Mouse (Mus musculus) spleen, postnatal 10 days (tissue): ENCODE results near the gene Slc1a1.

Experiments used
- DNase-seq, 2 experiments: peaks; one replicate each; pipeline ENCODE4 v3.0.0; 2021 to 2022; ENCODE audit warnings: low spot score in 2 of 2

Gene Slc1a1

GRCm38 (mm10) chr19:28916492-28916891, 81.6 kb downstream of the Slc1a1 start:
- DNase-seq: no peak

DNA sequence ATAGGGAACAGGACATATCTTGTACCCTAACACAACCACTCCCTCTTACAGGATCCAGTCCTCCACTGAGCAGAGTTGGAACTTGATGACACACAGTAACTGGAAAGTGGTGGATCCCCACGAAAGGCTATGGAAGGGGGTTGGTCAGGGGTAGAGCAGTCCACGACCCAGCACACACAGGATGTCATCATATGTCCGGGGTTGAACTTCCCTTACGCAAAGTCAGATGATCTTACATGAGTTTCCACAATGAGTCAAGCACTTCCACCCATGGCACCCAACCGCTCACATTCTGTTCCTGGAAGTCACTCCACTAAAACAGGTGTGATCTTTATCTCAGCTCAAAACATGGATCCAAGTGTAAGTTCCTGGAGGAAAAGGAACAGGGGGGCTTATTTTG, 83.0 kb downstream of the Slc1a1 start:
- DNase-seq: no peak

- DNase-seq: no peak
These were observed 91.5 kb downstream of the Slc1a1 start for GRCm38 (mm10) chr19:28926366-28926765.

DNA sequence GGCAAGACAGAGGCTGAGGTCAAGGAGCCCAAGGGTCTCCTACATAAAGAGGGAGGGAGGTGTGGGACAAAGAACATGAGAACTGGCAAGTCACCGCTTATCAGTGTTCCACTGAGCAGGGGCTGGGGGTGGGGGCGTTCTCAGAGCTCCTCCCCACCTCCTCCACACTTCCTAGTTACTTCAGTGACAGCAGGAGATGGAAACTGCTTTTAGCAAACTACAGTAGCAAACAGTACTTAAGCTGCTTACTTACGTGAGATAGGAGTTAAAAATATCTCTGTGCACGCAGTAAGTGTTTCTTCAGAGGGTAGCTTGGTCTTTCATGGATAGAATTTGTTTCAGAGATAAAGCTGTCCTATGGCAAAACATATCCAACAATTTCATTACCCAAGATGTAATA, 92.5 kb downstream of the Slc1a1 start:
- DNase-seq: no peak

DNA sequence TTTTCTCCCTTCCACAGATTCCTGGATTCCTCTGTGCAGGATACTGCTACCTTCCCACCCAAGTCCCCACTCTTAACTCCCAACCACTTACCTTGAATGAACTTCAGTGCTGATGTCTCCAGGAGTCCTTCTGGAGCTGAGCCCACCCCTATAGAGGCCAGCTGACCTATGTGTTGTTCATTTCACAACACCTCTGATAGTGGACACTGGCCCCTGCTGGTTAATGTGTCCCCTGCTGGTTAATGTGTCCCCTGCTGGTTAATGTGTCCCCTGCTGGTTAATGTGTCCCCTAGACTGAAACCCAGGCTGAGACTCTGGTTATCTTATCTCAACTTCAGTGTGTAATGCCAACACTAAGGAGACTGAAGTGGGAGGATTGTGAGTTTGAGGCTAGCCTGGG, 94.2 kb downstream of the Slc1a1 start:
- DNase-seq: no peak

- DNase-seq: no peak
These were observed 100.0 kb downstream of the Slc1a1 start for GRCm38 (mm10) chr19:28934897-28935296.

DNA sequence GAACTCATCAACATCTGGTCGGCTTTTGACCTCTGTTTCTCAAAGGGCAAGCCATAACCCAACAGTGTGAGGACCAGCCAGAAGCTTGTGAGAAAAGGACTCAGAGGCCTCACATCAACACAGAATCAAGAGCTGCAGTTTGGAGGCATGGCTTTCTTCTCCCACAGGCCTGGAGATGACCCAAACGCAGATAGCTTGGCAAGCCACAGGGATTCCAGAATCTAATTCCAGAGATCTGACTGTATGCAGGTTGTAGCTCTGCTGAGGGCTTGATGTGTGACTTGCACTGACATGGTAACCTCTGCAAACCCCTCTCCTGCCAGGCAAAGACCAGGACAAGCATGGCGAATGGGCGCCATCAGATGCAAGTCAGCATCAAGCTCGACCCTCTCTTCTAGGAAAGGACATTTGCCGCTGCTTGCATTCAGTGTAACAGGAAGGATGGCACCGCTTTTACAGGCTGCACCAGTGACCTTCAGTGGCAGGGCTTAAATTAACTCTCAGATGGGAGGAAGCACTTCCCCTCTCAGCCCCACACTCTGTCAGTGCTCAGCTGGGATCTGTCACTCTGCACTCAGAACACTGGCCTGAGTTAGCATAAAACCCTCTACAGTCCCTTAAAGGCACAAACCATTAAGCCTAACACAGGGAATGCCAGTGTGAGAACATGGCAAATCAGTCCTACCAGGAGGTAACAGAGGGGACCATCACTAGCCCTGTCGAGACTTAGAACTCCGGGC, 105.5 kb downstream of the Slc1a1 start:
- no peak for DNase-seq

GRCm38 (mm10) chr19:28941271-28941670, 106.4 kb downstream of the Slc1a1 start:
- no peak for DNase-seq

DNA sequence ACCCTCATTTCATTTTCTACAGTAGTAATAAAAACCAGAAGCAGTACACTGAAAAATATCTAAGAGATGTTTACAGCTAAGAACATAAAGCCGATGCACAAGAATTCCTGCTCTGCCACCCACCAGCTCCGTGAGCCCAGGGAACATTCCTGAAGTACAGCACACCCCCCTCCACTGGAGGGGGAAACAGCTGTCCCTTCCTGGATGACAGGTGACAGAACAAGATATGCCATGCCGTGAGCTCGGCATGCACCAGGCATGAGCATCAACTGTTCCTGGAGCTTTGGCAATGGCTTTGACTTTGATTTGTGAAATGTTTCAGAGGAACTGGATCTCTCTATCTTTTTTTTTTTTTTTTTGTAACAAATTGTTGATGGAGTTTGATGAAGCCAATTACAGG, 111.9 kb downstream of the Slc1a1 start:
- DNase-seq: no peak

- DNase-seq: no peak
These were observed 112.5 kb downstream of the Slc1a1 start for GRCm38 (mm10) chr19:28947311-28947710.

GRCm38 (mm10) chr19:28951251-28951650, 116.4 kb downstream of the Slc1a1 start:
- DNase-seq: no peak

GRCm38 (mm10) chr19:28963113-28963512, 128.3 kb downstream of the Slc1a1 start:
- no peak for DNase-seq

- no peak for DNase-seq
These were observed 128.6 kb downstream of the Slc1a1 start for GRCm38 (mm10) chr19:28963513-28963841.
